Mouse (Mus musculus): Measurements from ENCODE around the gene Slc16a14.

DNA sequence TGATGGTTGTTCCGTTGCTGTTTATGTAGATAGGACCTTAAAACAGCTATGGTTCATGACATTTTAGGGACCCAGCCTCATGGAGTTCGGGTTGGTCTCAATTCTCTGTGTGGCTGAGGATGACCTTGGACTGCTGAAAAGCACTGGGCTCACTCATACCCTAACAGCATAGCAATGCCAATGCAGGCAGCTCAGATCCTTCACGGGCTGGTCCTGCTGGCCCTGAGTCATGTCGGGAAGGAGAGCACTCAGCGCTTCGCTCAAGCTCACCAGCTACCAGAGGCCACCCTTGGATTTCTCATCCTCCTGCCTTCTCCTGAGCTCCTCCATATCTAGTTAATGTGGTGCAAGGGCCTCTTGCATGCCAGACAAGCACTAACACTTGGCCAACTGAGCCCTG is 35.8 kb downstream of the Slc16a14 start:
- TF ChIP-seq CTCF (conservative IDR thresholded peaks at IDR 0.05; ENCODE audit: low read length) (no peak), NANOG (IDR thresholded peaks at IDR 0.05; ENCODE audit: borderline replicate concordance, low read length) (no peak)
